Mouse (Mus musculus): ENCODE measurements around the gene Pex19. TPM values are rescaled to one million over a fixed set of nuclear protein-coding genes. Genes with fewer than 3 reads are reported as not detected.

The Pex19 gene
- total RNA-seq (2022) = 100 to 1,000 TPM; 108 to 144 (median 125) TPM

GRCm38 (mm10) chr1:172126376-172127347 is at the start of gene Pex19:
Gene Pex19, plus strand, starts transcription at chr1:172126755.
- peak; percentile 75 for DNase-seq (ENCODE audit: low spot score)

GRCm38 (mm10) chr1:172077981-172078380 is 48.6 kb upstream of the Pex19 start:
- no peak for DNase-seq (ENCODE audit: low spot score)

- peak; percentile 95 for DNase-seq (ENCODE audit: low spot score)
These were observed 44.3 kb upstream of the Pex19 start, which contains the start of the genes Copa and Ncstn for GRCm38 (mm10) chr1:172082101-172082898. Gene Copa, plus strand, starts transcription at chr1:172082529. Gene Ncstn, minus strand, starts transcription at chr1:172082795.

GRCm38 (mm10) chr1:172082899-172083445 is 43.6 kb upstream of the Pex19 start:
- DNase-seq (ENCODE audit: low spot score) = no peak

- DNase-seq (ENCODE audit: low spot score) = peak; percentile 13
These were observed 33.0 kb upstream of the Pex19 start for GRCm38 (mm10) chr1:172093522-172093921.

- DNase-seq (ENCODE audit: low spot score) = no peak
These were observed 32.3 kb upstream of the Pex19 start for GRCm38 (mm10) chr1:172094295-172094694.

GRCm38 (mm10) chr1:172095202-172095601 is 31.4 kb upstream of the Pex19 start:
- no peak for DNase-seq (ENCODE audit: low spot score)

GRCm38 (mm10) chr1:172099325-172100033 is 27.1 kb upstream of the Pex19 start:
- no peak for DNase-seq (ENCODE audit: low spot score)

GRCm38 (mm10) chr1:172103619-172104018 is 22.9 kb upstream of the Pex19 start:
- DNase-seq (ENCODE audit: low spot score) = no peak

GRCm38 (mm10) chr1:172105101-172105500 is 21.5 kb upstream of the Pex19 start:
- no peak for DNase-seq (ENCODE audit: low spot score)

- DNase-seq (ENCODE audit: low spot score) = no peak
These were observed 18.6 kb upstream of the Pex19 start for GRCm38 (mm10) chr1:172107777-172108477.

GRCm38 (mm10) chr1:172116948-172117347 is 9.6 kb upstream of the Pex19 start:
- no peak for DNase-seq (ENCODE audit: low spot score)

- no peak for DNase-seq (ENCODE audit: low spot score)
These were observed 7.5 kb upstream of the Pex19 start for GRCm38 (mm10) chr1:172119100-172119499.

GRCm38 (mm10) chr1:172119720-172120119 is 6.8 kb upstream of the Pex19 start:
- DNase-seq (ENCODE audit: low spot score) = peak; percentile 46

- DNase-seq (ENCODE audit: low spot score) = no peak
These were observed 3.9 kb upstream of the Pex19 start for GRCm38 (mm10) chr1:172122671-172123070.

GRCm38 (mm10) chr1:172124572-172124971 is 2.0 kb upstream of the Pex19 start:
- DNase-seq (ENCODE audit: low spot score) = no peak

- no peak for DNase-seq (ENCODE audit: low spot score)
These were observed 932 bp downstream of the Pex19 start for GRCm38 (mm10) chr1:172127487-172127886.

- no peak for DNase-seq (ENCODE audit: low spot score)
These were observed 2.0 kb downstream of the Pex19 start for GRCm38 (mm10) chr1:172128563-172128962.

GRCm38 (mm10) chr1:172129108-172129507 is 2.6 kb downstream of the Pex19 start:
- no peak for DNase-seq (ENCODE audit: low spot score)

- DNase-seq (ENCODE audit: low spot score) = no peak
These were observed 3.2 kb downstream of the Pex19 start for GRCm38 (mm10) chr1:172129780-172130179.

GRCm38 (mm10) chr1:172132319-172132718 is 5.8 kb downstream of the Pex19 start:
- no peak for DNase-seq (ENCODE audit: low spot score)

All from heart, adult 8-10 months (tissue).